Mouse (Mus musculus) heart, embryonic 16.5 days (tissue): ENCODE data around the gene Gtf2f1. TPM values are rescaled to one million over a fixed set of nuclear protein-coding genes. Genes with fewer than 3 reads are reported as not detected.
A peak's percentile ranks its signal among the peaks of the same experiment; 100 is the strongest.

Experiments
- ATAC-seq: fragments of 200-750 bp; cut with Nextera tagmentation; replicated peaks from 2 replicates; pipeline ENCODE4 v1.8.0; 2017; ENCODE audit warnings: moderate number of reproducible peaks; ENCODE audit not compliant: insufficient read depth, low FRiP score; ENCODE audit errors: extremely low read depth
- H3K27ac ChIP-seq: fragments of 300-500 bp; sonication (generic); 2 replicates; pipeline ENCODE4 v1.5.1; 2014; ENCODE audit warnings: mild to moderate bottlenecking, low read length, control low read depth, moderate library complexity
- H3K27me3 ChIP-seq: fragments of 300-500 bp; sonication (generic); 2 replicates; pipeline ENCODE4 v1.6.1; 2014; ENCODE audit warnings: low read length, mixed read lengths; ENCODE audit not compliant: control insufficient read depth, insufficient read depth
- H3K36me3 ChIP-seq: fragments of 300-500 bp; sonication (generic); 2 replicates; pipeline ENCODE4 v1.6.1; 2014; ENCODE audit not compliant: control insufficient read depth, insufficient read depth
- H3K4me1 ChIP-seq: fragments of 300-500 bp; sonication (generic); 2 replicates; pipeline ENCODE4 v1.6.1; 2014; ENCODE audit warnings: low read length, mixed read lengths; ENCODE audit not compliant: control insufficient read depth, insufficient read depth
- H3K4me2 ChIP-seq: fragments of 300-500 bp; sonication (generic); 2 replicates; pipeline ENCODE4 v1.6.1; 2014; ENCODE audit warnings: low read depth, mild to moderate bottlenecking, control low read depth, low read length
- H3K4me3 ChIP-seq: fragments of 300-500 bp; sonication (generic); 2 replicates; pipeline ENCODE4 v1.5.1; 2014; ENCODE audit warnings: mild to moderate bottlenecking, control low read depth, low read length
- H3K9ac ChIP-seq: fragments of 300-500 bp; sonication (generic); 2 replicates; pipeline ENCODE4 v1.6.1; 2014; ENCODE audit warnings: low read length, control low read depth
- H3K9me3 ChIP-seq: fragments of 300-500 bp; sonication (generic); replicated peaks from 2 replicates; pipeline ENCODE4 v1.6.1; 2016; ENCODE audit warnings: low read length; ENCODE audit not compliant: control insufficient read depth
- WGBS: fragments of 180-500 bp; shearing (Covaris S2); extraction: QIAGEN DNeasy Blood & Tissue Kit; methylation state at CpG from one replicate; pipeline ENCODE4 v1.1.7; 2014; 5-methylcytosine and 5-hydroxymethylcytosine counted together
- polyA plus RNA-seq: library from polyadenylated mRNA; unstranded; fragments of >200 nt; fragmentation: Nextera tagmentation; extraction: Ambion mirVana; gene quantifications from 2 replicates; pipeline ENCODE4 v1.2.1, GENCODE M21; 2015

The Gtf2f1 gene
- polyA plus RNA-seq, 1 experiment from 2014 or later = 45.6 TPM

DNA sequence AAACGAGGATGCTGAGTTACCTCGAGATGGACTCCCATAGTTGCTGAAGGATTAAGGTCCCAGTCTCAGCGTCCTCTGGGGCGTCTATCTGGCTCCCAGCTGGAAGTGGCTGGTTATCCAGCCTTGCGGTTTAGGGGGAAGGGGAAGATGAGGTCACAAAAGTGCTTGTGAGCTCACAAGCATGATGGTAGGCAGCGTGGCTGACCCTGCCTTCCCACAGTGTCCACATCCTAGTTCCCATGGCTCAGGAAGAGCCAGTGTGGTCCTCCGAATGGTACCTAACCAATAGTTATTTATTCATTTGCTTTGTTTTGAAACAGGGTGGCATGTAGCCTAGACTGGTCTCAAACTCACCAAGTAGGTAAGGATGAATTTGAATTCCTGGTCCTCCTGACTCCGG, 30.5 kb upstream of the Gtf2f1 start, which contains the start of gene Slc25a41:
Gene Slc25a41, minus strand, starts transcription at position 101 of the 400 bp plus-strand sequence.
- Histone ChIP-seq H3K4me3 (no peak within 1 kb of the TSS), H3K9ac (no peak within 1 kb of the TSS), H3K27me3 (peaks cover 12% of the 10 kb centered on the region), H3K4me1 (peaks cover 3% of the 10 kb centered on the region; the same call in 1 of the 2 replicates), H3K4me2 (no peak within 1 kb of the TSS), H3K27ac (no peak within 1 kb of the TSS), H3K36me3 (no peaks in the 10 kb centered on the region; the same call in 1 of the 2 replicates), H3K9me3 (no peaks in the 10 kb centered on the region)
- ATAC-seq = no peak
- WGBS = 63% methylated on average over 8 of the region's 8 CpGs

DNA sequence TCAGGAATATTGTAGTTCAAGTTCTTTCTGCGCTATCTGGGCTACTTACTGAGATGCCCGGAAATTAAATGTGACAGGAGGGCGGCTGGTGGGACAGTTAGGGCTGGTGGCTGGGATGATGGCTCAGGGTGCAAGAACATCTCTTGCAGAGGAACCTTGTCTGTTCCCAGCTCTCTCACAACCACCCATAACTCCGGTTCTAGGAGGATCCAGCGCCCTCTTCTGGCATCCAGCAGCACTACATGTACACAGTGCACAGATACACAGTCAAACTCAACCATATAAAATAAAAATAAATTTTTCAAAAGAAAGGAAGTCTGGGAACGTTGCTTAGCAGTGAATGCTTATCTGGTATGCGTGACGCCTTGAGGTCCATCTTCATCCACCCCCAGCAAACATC, 27.9 kb upstream of the Gtf2f1 start:
- Histone ChIP-seq H3K9me3 (no peaks in the 10 kb centered on the region), H3K9ac (no peak overlapping the region), H3K27me3 (peaks cover 12% of the 10 kb centered on the region), H3K27ac (no peak overlapping the region), H3K4me1 (peaks cover 3% of the 10 kb centered on the region; the same call in 1 of the 2 replicates), H3K4me3 (no peak overlapping the region), H3K36me3 (no peaks in the 10 kb centered on the region), H3K4me2 (no peak overlapping the region)
- no peak for ATAC-seq
- 29% methylated on average over 8 of the region's 8 CpGs for WGBS

DNA sequence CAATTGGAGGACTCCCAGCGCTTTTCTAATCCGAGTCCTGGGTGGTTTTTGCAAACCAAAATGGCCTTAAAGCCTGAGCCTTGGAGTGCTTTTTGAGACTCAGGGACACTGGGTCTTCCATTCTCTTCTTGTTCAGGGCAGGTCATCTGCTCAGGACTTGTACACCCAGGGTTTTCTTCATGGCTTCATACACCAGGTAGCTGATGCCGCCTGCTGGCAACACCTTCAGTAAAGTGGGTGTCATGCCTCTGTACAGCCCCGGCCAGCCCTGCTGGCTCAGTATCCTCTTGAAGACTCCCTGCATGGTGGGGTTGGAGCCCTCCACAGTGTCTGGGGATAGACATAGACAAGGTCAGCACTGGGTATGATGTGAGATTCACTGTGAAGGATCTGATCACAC, 21.8 kb upstream of the Gtf2f1 start:
- H3K36me3 ChIP-seq = peaks cover 2% of the 10 kb centered on the region
- H3K9me3 ChIP-seq = no peaks in the 10 kb centered on the region
- 85% methylated on average over 4 of the region's 4 CpGs for WGBS
- peaks cover 14% of the 10 kb centered on the region for H3K4me1 ChIP-seq
- no peak overlapping the region for H3K9ac ChIP-seq
- no peaks in the 10 kb centered on the region for H3K27me3 ChIP-seq
- no peak overlapping the region for H3K27ac ChIP-seq
- H3K4me3 ChIP-seq = no peak overlapping the region
- H3K4me2 ChIP-seq = no peak overlapping the region
- ATAC-seq = no peak

DNA sequence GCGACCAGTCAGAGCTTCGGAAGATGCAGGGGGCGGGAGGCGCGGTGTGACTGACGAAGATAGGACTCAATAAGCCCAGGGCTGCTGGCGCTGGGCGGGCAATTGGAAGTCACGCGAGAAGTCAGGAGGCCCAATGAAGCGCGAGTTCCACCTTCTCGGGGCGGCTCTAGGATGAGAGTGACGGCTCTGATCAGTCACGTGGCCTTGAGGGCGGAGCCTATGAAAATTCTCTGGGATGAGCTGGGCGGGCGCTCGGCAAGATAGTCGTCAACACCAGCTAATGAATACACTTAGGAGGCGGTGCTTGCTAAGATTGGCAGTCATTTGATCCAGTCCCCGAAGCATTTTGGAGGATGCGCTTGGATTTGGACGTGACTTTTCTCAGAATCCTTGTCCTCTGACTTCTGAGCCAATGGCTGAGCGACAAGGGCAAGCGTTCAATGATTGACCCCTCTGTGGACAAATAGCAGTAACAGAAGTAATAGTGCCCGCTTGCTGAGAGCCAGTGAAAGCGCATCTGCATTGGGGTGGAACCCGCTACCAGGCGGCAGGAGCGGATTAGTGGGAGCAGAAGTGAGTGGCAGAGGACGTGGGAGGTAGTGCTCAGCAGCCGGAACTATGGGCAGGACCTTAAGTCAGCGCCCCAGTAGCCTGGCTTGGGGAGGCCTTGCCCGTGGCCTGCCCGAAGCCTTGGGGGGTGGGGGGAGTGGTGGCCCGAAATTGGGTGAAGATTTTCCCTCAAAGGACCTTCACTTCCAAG, 20.8 kb upstream of the Gtf2f1 start:
- Histone ChIP-seq H3K4me3 (peak overlapping the region; percentile 49), H3K9me3 (no peaks in the 10 kb centered on the region), H3K4me2 (peak overlapping the region; percentile 67), H3K27ac (peak overlapping the region; percentile 85), H3K4me1 (peaks cover 14% of the 10 kb centered on the region), H3K36me3 (peaks cover 9% of the 10 kb centered on the region), H3K9ac (peak overlapping the region; percentile 67), H3K27me3 (no peaks in the 10 kb centered on the region)
- under 1% methylated on average over 38 of the region's 38 CpGs for WGBS
- ATAC-seq = peak; percentile 95

DNA sequence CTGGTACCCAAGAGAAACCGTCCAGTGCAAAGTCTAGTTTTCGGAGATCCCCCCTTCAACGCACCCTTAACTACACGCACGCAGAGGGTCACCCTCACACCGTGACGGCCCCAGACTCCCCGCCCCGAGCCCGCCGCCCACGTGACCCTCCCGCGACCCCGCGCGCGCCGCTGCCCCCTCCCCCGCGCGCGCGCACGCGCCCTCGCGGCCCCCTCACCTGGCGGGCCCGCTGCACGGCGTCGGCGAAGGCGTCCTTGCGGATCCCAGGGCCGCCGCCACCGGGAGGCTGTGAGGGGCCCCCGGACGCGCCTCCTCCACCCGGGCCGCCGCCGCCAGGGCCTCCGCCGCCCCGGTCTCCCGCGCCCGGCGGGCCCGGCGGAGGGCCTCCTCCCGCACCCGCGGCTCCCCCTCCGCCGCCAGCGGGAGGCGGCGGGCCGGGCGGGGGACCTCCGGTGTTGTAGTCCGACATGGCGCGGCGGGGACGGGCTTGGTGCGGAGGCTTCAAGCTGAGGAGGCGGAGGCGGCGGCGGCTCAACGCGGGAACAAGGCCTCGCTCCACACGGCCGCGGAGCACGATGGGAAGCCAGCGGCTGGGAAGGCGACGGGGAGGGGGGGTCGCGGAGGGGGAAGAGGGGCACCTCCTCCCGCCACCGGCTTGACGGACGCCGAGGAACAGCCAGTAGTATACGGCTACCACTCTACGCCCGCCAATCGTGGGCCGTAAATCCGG, 20.0 kb upstream of the Gtf2f1 start, which contains the start of gene Khsrp:
Gene Khsrp, minus strand, starts transcription at position 592 of the 730 bp plus-strand sequence.
- under 1% methylated on average over 76 of the region's 99 CpGs for WGBS
- Histone ChIP-seq H3K4me1 (peaks cover 14% of the 10 kb centered on the region), H3K9me3 (no peaks in the 10 kb centered on the region), H3K27me3 (no peaks in the 10 kb centered on the region), H3K4me2 (peak within 1 kb of the TSS; percentile 97), H3K4me3 (peak within 1 kb of the TSS; percentile 91), H3K27ac (peak within 1 kb of the TSS; percentile 93), H3K36me3 (peaks cover 17% of the 10 kb centered on the region), H3K9ac (peak within 1 kb of the TSS; percentile 97)
- ATAC-seq = no peak

DNA sequence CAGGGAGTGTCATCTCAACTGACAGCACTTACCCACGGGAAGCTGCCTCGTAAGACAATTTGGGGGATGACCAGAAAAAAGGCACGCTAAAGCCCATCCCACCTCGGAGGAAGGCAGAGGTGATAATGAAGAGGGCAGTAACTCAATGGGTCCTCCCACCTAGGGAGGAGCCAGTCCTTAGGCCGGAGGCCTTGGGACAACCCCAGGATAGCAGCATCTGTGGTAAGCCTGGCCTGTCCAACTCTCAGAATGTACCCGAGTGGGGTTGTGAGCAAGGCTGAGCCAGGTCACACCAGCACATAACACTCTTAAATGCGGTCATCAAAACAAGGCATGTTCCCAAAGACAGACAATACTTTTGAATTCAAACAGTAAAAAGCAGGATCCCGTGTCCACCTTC, 18.6 kb upstream of the Gtf2f1 start:
- ATAC-seq = no peak
- Histone ChIP-seq H3K36me3 (peaks cover 29% of the 10 kb centered on the region), H3K4me2 (peak overlapping the region; percentile 97), H3K4me1 (peaks cover 14% of the 10 kb centered on the region), H3K27me3 (no peaks in the 10 kb centered on the region), H3K27ac (peak overlapping the region; percentile 4; the same call in 1 of the 2 replicates), H3K9me3 (no peaks in the 10 kb centered on the region), H3K9ac (peak overlapping the region; percentile 97), H3K4me3 (peak overlapping the region; percentile 91)
- 23% methylated on average over 8 of the region's 8 CpGs for WGBS

DNA sequence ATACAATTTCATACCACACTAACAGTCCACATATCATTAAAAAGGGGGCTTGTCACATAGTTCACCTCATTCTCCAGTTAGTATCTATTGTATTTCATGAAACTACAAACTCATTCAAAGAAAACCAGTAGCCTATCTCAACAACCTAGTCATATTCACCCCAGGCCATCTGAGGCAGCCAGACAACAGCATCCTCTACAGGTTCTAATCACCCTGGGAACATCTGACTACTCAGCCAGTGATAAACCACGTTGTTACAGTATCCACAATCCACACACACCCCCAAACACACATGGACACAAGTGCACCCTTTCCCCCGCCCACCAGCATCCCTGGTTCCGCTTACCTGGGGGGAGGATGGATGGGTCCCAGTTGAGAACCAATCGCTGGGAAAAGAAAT, 16.4 kb upstream of the Gtf2f1 start:
- Histone ChIP-seq H3K9ac (no peak overlapping the region), H3K27me3 (no peaks in the 10 kb centered on the region), H3K27ac (no peak overlapping the region), H3K36me3 (peaks cover 50% of the 10 kb centered on the region), H3K4me1 (peaks cover 14% of the 10 kb centered on the region), H3K9me3 (no peaks in the 10 kb centered on the region), H3K4me3 (no peak overlapping the region), H3K4me2 (no peak overlapping the region)
- ATAC-seq = no peak
- WGBS = 83% methylated on average over 4 of the region's 4 CpGs

DNA sequence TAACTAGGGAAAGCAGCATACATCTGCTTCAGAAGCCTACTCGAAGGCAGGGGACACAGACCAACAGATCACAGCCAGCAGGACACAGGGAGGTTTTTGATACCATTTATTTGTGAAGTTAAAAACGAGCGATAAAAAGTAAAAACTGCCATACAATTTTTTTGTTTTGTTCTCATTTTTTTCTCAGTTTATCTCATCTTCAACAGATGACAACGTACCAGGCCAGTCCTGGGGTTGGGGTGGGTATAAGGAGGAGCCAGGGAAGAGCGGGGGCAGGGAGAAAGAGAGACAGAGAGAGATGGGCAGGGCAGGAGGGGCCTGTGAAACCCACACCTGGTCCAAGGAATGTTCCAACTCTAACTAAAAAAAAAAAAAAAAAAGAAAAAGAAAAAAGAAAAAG, 9.9 kb upstream of the Gtf2f1 start:
- Histone ChIP-seq H3K36me3 (peaks cover 54% of the 10 kb centered on the region), H3K27ac (no peak overlapping the region), H3K4me2 (no peak overlapping the region), H3K9ac (no peak overlapping the region), H3K27me3 (no peaks in the 10 kb centered on the region), H3K4me1 (no peaks in the 10 kb centered on the region), H3K9me3 (no peaks in the 10 kb centered on the region), H3K4me3 (no peak overlapping the region)
- WGBS = 78% methylated on average over 5 of the region's 5 CpGs
- ATAC-seq = no peak

DNA sequence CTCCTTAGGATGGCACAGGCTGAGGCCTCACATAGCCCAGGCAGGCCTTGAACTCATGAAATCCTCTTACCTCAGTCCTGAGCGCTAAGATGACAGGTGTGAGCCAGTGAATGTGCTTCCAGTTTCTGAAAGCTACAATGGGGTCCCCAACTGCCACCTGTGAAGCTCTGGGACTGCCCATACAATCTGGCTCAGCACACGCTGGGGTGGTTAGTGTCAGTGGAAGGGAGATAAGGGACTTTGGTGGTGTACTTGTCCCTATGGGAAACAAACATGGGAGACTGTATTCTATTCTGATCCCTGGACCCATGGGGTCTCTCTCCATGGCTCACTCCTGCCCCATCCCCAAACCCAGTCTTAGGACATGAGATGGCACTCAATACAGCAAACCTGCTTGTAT, 8.6 kb upstream of the Gtf2f1 start:
- H3K36me3 ChIP-seq = peaks cover 42% of the 10 kb centered on the region

More for the DNA sequence above, 8.6 kb upstream of the Gtf2f1 start:
- 74% methylated on average over 2 of the region's 2 CpGs for WGBS
- H3K9ac ChIP-seq = no peak overlapping the region
- no peak overlapping the region for H3K4me2 ChIP-seq
- no peaks in the 10 kb centered on the region for H3K4me1 ChIP-seq
- H3K27me3 ChIP-seq = no peaks in the 10 kb centered on the region
- no peaks in the 10 kb centered on the region for H3K9me3 ChIP-seq
- ATAC-seq = no peak
- no peak overlapping the region for H3K27ac ChIP-seq
- no peak overlapping the region for H3K4me3 ChIP-seq
